Mouse (Mus musculus): ENCODE data around the gene Hamp2.

Gene Hamp2

DNA sequence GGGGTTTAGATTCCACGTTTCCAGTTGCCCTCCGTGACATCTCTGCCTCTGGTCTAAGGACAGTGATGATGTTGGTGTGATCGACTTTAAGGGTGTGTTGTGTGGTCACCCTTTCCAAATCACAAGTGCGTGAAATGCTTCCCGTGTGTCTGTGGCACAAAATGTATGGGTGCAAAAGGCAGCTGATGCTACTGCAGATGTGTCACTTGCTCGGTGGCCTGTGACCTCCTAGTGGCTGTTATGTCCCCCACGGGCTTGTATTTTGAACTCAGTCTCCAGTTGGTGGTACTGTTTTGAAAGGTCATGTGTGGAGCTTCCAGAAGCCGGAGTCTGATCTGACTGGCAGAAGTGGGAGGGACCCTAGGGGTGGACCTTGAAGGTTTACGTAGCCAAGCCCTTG, 32.7 kb downstream of the Hamp2 start:
- DNase-seq (ENCODE audit: low spot score in 2 of 2), result no peak

GRCm38 (mm10) chr7:30890681-30891080, 33.8 kb downstream of the Hamp2 start:
- DNase-seq (ENCODE audit: low spot score in 2 of 2), result no peak

- DNase-seq (ENCODE audit: low spot score in 2 of 2), result no peak
Measured at GRCm38 (mm10) chr7:30888786-30889185, 35.7 kb downstream of the Hamp2 start.

DNA sequence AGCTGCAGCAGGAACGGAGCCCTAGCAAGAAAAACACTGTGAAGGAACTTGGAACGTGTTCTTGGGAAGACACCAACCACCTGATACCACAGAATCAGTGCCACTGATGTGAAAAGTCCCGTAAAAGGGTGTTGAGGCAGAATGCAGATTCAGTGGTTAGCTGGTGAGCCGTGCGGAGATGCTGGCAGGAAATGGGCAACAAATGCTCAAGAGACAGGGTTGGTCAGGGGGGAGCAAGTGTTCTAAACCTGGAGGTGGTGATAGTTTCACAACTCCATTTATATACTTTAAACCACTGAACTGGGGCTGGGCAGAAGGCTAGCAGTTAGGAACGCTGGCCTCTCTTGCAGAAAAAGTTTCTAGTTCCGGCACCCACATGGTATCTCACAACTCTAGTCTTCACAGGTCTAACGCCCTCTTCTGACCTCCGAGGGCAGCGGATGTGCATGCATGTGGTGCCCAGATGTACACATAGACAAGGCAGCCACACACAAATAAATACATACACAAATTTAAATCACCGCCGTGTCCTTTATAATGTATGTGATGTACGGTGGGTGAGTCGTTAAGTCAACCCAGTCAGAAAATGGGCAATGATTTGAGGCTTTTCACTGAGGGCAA, 36.8 kb downstream of the Hamp2 start:
- DNase-seq (ENCODE audit: low spot score in 2 of 2), result peak in 1 of 2 experiments; percentile 34

- DNase-seq (ENCODE audit: low spot score in 2 of 2), result no peak
Measured at GRCm38 (mm10) chr7:30886852-30887251, 37.6 kb downstream of the Hamp2 start.

DNA sequence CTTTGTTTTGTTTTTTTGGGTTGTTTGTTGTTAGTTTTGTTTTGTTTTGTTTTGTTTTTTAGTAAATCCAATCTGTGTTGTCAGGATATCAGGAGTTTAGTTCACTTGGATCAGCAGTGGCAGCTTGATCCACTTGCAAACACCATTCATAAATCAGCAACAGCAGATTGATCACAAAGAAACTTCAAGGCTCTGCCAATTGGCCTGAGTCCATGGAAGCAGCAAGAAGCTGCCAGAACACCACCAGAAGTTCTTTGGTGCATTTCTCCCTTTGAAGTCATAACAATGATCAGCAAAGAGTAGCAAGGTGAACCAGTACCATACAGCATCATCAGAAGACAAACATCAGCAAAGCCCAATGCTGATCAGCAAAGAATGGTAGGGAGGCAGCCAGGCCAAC, 40.4 kb downstream of the Hamp2 start:
- no peak for DNase-seq (ENCODE audit: low spot score in 2 of 2)

DNA sequence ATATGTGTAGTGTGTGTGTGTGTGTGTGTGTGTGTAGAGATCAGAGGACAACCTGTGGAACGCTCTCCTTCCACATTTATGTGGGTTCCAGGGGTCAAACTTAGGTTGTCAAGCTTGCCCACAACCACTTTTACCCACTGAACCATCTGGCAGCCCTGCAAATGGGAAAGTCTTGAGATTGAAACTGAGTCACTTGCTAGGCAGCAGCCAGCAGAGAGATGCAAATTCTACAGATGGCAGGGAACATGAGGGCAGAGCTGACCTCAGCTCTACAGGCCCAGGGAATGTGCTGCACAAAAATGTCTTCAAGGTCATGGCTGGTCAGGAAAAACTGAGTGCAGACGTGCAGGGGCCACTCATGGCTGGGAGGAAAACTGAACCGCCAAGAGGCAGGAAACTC, 43.1 kb downstream of the Hamp2 start:
- no peak for DNase-seq (ENCODE audit: low spot score in 2 of 2)

- DNase-seq (ENCODE audit: low spot score in 2 of 2), result no peak
Measured at GRCm38 (mm10) chr7:30880176-30880575, 44.3 kb downstream of the Hamp2 start, which contains the start of gene Cd22. Cd22 (minus strand) TSS chr7:30880342.

DNA sequence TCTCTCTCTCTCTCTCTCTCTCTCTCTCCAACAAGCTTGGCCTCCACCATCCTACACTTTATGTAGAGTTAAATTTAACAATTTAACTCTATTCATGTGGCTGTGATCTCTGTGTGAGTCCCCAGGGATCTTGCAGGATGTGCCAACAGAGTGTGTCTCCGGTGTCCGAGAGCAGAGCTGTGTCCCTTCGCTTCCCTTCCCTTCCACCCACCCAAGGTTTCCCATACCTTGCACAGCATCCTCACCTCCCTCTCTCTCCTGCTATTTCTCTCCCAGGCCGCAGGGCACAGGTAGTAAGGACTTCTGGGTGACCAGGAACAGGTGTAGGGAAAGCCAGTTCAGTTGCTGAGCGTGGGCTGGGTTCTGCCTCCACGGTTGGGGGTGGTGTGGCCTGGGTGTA, 45.5 kb downstream of the Hamp2 start:
- DNase-seq (ENCODE audit: low spot score in 2 of 2), result no peak

- peak; percentile 57 to 74 for DNase-seq (ENCODE audit: low spot score in 2 of 2)
Measured at GRCm38 (mm10) chr7:30873083-30873482, 51.4 kb downstream of the Hamp2 start.
